Mouse (Mus musculus): ENCODE results near the gene Cyp4f37. TPM values are rescaled to one million over a fixed set of nuclear protein-coding genes. Genes with fewer than 3 reads are reported as not detected.
"Not testable (repeated sequence)": the region's sequence is repeated elsewhere in the genome, so short reads cannot be mapped to it uniquely, and the experiment has no call there.

Cyp4f37 gene
- total RNA-seq (2014; fragmentation: Nextera tagmentation), result not detected in 2 replicates
- 0.05 and 0.06 TPM in 2 replicates for total RNA-seq (2017)
- polyA plus RNA-seq (2012), result not detected in 2 replicates

GRCm38 (mm10) chr17:32621018-32621417 is at the start of gene Cyp4f37:
Gene Cyp4f37 (plus strand): TSS chr17:32621309.
- H3K36me3 ChIP-seq (replicated peaks); DNase-seq (ENCODE audit: low spot score); H3K4me3 ChIP-seq (ENCODE audit: low read depth, low read length); H3K27me3 ChIP-seq (ENCODE audit: insufficient read depth, low read length); H3K4me1 ChIP-seq (ENCODE audit: insufficient read depth, low read depth, low read length); ATAC-seq (ENCODE audit: extremely low read depth, insufficient number of reproducible peaks, low FRiP score, poor library complexity, severe bottlenecking): not testable (repeated sequence)
- H3K9me3 ChIP-seq (replicated peaks), result peaks cover 14% of the 10 kb centered on the region

GRCm38 (mm10) chr17:32573286-32573685 is 47.8 kb upstream of the Cyp4f37 start:
- not testable (repeated sequence) for ATAC-seq (ENCODE audit: extremely low read depth, insufficient number of reproducible peaks, low FRiP score, poor library complexity, severe bottlenecking); H3K36me3 ChIP-seq (replicated peaks); H3K27me3 ChIP-seq (ENCODE audit: insufficient read depth, low read length); H3K4me3 ChIP-seq (ENCODE audit: low read depth, low read length); H3K9me3 ChIP-seq (replicated peaks); H3K4me1 ChIP-seq (ENCODE audit: insufficient read depth, low read depth, low read length); DNase-seq (ENCODE audit: low spot score)

- ATAC-seq (ENCODE audit: extremely low read depth, insufficient number of reproducible peaks, low FRiP score, poor library complexity, severe bottlenecking) (no peak), DNase-seq (ENCODE audit: low spot score) (no peak)
- Histone ChIP-seq H3K4me3 (ENCODE audit: low read depth, low read length) (no peak overlapping the region), H3K27me3 (ENCODE audit: insufficient read depth, low read length) (no peaks in the 10 kb centered on the region; the same call in 1 of the 2 replicates), H3K4me1 (ENCODE audit: insufficient read depth, low read depth, low read length) (no peaks in the 10 kb centered on the region), H3K9me3 (replicated peaks) (no peaks in the 10 kb centered on the region), H3K36me3 (replicated peaks) (no peaks in the 10 kb centered on the region)
- no peak for TF ChIP-seq TAL1 (conservative IDR thresholded peaks at IDR 0.05; ENCODE audit: low read depth, low read length)
- no peak for TF ChIP-seq POLR2AphosphoS5 (IDR thresholded peaks at IDR 0.05; ENCODE audit: insufficient replicate concordance, low read depth, low read length)
- TF ChIP-seq CTCF (IDR thresholded peaks at IDR 0.05; ENCODE audit: low read depth, low read length), result no peak
- TF ChIP-seq GATA2 (IDR thresholded peaks at IDR 0.05; ENCODE audit: borderline replicate concordance, low read depth, low read length), result no peak
- TF ChIP-seq GATA1 (IDR thresholded peaks at IDR 0.05; ENCODE audit: borderline replicate concordance, low read length), result no peak
Observed at GRCm38 (mm10) chr17:32577496-32578186, 43.5 kb upstream of the Cyp4f37 start.

- Histone ChIP-seq H3K9me3 (replicated peaks) (no peaks in the 10 kb centered on the region), H3K27me3 (ENCODE audit: insufficient read depth, low read length) (no peaks in the 10 kb centered on the region), H3K4me3 (ENCODE audit: low read depth, low read length) (no peak overlapping the region), H3K4me1 (ENCODE audit: insufficient read depth, low read depth, low read length) (no peaks in the 10 kb centered on the region), H3K36me3 (replicated peaks) (no peaks in the 10 kb centered on the region)
- DNase-seq (ENCODE audit: low spot score), result no peak
- ATAC-seq (ENCODE audit: extremely low read depth, insufficient number of reproducible peaks, low FRiP score, poor library complexity, severe bottlenecking), result no peak
- TF ChIP-seq TAL1 (conservative IDR thresholded peaks at IDR 0.05; ENCODE audit: low read depth, low read length), result no peak
Observed at GRCm38 (mm10) chr17:32596494-32596893, 24.6 kb upstream of the Cyp4f37 start.

GRCm38 (mm10) chr17:32608055-32608454 is 13.1 kb upstream of the Cyp4f37 start:
- Histone ChIP-seq H3K4me1 (ENCODE audit: insufficient read depth, low read depth, low read length) (no peaks in the 10 kb centered on the region), H3K36me3 (replicated peaks) (no peaks in the 10 kb centered on the region), H3K4me3 (ENCODE audit: low read depth, low read length) (no peak overlapping the region), H3K27me3 (ENCODE audit: insufficient read depth, low read length) (no peaks in the 10 kb centered on the region), H3K9me3 (replicated peaks) (no peaks in the 10 kb centered on the region)
- no peak for TF ChIP-seq GATA1 (IDR thresholded peaks at IDR 0.05; ENCODE audit: borderline replicate concordance, low read length)
- no peak for TF ChIP-seq CTCF (IDR thresholded peaks at IDR 0.05; ENCODE audit: low read depth, low read length)
- DNase-seq (ENCODE audit: low spot score) (no peak), ATAC-seq (ENCODE audit: extremely low read depth, insufficient number of reproducible peaks, low FRiP score, poor library complexity, severe bottlenecking) (no peak)

GRCm38 (mm10) chr17:32610231-32610630 is 10.9 kb upstream of the Cyp4f37 start:
- H3K36me3 ChIP-seq (replicated peaks); H3K27me3 ChIP-seq (ENCODE audit: insufficient read depth, low read length); H3K9me3 ChIP-seq (replicated peaks); H3K4me3 ChIP-seq (ENCODE audit: low read depth, low read length); ATAC-seq (ENCODE audit: extremely low read depth, insufficient number of reproducible peaks, low FRiP score, poor library complexity, severe bottlenecking); H3K4me1 ChIP-seq (ENCODE audit: insufficient read depth, low read depth, low read length); DNase-seq (ENCODE audit: low spot score): not testable (repeated sequence)

GRCm38 (mm10) chr17:32610896-32611295 is 10.2 kb upstream of the Cyp4f37 start:
- DNase-seq (ENCODE audit: low spot score) (no peak), ATAC-seq (ENCODE audit: extremely low read depth, insufficient number of reproducible peaks, low FRiP score, poor library complexity, severe bottlenecking) (no peak)
- no peaks in the 10 kb centered on the region for H3K4me1 ChIP-seq (ENCODE audit: insufficient read depth, low read depth, low read length)
- no peaks in the 10 kb centered on the region for H3K27me3 ChIP-seq (ENCODE audit: insufficient read depth, low read length)
- H3K36me3 ChIP-seq (replicated peaks), result no peaks in the 10 kb centered on the region
- no peak for TF ChIP-seq POLR2AphosphoS5 (IDR thresholded peaks at IDR 0.05; ENCODE audit: insufficient replicate concordance, low read depth, low read length)
- TF ChIP-seq CTCF (IDR thresholded peaks at IDR 0.05; ENCODE audit: low read depth, low read length), result no peak
- H3K9me3 ChIP-seq (replicated peaks), result no peaks in the 10 kb centered on the region
- H3K4me3 ChIP-seq (ENCODE audit: low read depth, low read length), result no peak overlapping the region

Measured in G1E (cell line).